Mouse (Mus musculus): ENCODE measurements at regions not wholly inside any gene's neighbourhood (a gene's known extent, or its start where the extent isn't known, plus 50 kb on each side); places are given as distances from the start of the nearest gene placed in this dataset.

GRCm38 (mm10) chr2:48629106-48630050 lies 184.5 kb upstream of the Acvr2a start:
- no peaks in the 10 kb centered on the region for H3K4me1 ChIP-seq (replicated peaks)
- no peak overlapping the region for H3K9ac ChIP-seq (replicated peaks)
- ATAC-seq (ENCODE audit: insufficient number of reproducible peaks, insufficient read depth, low FRiP score, low TSS enrichment, low read depth): no peak
- no peaks in the 10 kb centered on the region for H3K9me3 ChIP-seq
- WGBS: 72% methylated on average over 9 of the region's 9 CpGs
- H3K27me3 ChIP-seq: no peaks in the 10 kb centered on the region
- no peaks in the 10 kb centered on the region for H3K36me3 ChIP-seq
- H3K4me3 ChIP-seq (replicated peaks): no peak overlapping the region
- H3K4me2 ChIP-seq: no peak overlapping the region
- H3K27ac ChIP-seq: no peak overlapping the region

DNA sequence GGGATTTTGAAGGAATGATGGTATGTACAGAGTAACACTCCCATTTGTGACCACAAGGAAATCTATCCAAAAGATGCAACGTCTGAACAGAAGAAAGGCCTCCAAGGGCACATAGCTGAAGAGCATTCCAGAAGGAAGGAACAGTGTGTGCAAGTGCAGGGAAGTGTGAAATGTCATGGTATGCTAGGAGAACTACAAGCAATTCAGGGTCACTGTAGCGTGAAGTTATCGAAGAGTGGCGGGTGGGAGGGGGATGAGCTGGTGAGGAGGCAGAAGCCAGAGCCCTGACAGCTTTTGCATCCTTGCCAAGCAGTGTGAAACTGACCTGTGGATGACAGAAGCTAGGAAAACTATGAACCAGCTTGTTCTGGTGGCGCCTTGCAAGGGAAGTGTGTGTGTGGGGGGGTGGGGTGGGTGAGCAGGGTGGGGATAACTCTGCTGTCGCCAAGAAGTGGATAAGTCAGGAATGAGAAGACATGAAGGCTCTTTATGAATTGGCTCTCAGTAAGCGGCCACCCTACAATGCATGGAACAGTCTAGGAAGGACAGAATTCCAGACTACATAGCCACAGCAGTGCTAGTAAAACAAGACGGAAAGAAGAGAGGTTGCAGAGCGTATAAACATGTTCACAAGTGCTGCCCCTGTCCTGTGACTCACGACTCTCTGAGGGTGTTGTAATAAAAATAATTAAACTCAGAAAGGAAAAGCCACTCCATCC lies 179.3 kb upstream of the Acvr2a start:
- 0 out of 2 replicates have a peak, but pooled peaks have one; percentile 10 for ATAC-seq (ENCODE audit: insufficient number of reproducible peaks, insufficient read depth, low FRiP score, low TSS enrichment, low read depth)

GRCm38 (mm10) chr2:48636108-48636507 lies 177.8 kb upstream of the Acvr2a start:
- no peak for ATAC-seq (ENCODE audit: insufficient number of reproducible peaks, insufficient read depth, low FRiP score, low TSS enrichment, low read depth)
- 16% methylated on average over 2 of the region's 2 CpGs for WGBS
- no peak overlapping the region for H3K27ac ChIP-seq
- no peak overlapping the region for H3K4me3 ChIP-seq (replicated peaks)
- no peak overlapping the region for H3K4me2 ChIP-seq
- no peaks in the 10 kb centered on the region for H3K9me3 ChIP-seq
- no peaks in the 10 kb centered on the region for H3K36me3 ChIP-seq
- peaks cover 4% of the 10 kb centered on the region; the same call in 1 of the 2 replicates for H3K4me1 ChIP-seq (replicated peaks)
- no peaks in the 10 kb centered on the region for H3K27me3 ChIP-seq
- no peak overlapping the region for H3K9ac ChIP-seq (replicated peaks)

More for the DNA sequence above, 179.3 kb upstream of the Acvr2a start:
- Histone ChIP-seq H3K4me1 (replicated peaks) (peaks cover 4% of the 10 kb centered on the region; the same call in 1 of the 2 replicates), H3K4me2 (no peak overlapping the region), H3K9me3 (no peaks in the 10 kb centered on the region), H3K27me3 (no peaks in the 10 kb centered on the region), H3K4me3 (replicated peaks) (no peak overlapping the region), H3K9ac (replicated peaks) (no peak overlapping the region), H3K36me3 (no peaks in the 10 kb centered on the region), H3K27ac (no peak overlapping the region)
- 72% methylated on average over 10 of the region's 10 CpGs for WGBS

- WGBS: 84% methylated on average over 3 of the region's 3 CpGs
- no peaks in the 10 kb centered on the region for H3K27me3 ChIP-seq
These were observed 169.8 kb upstream of the Acvr2a start for GRCm38 (mm10) chr2:48644114-48644513.

GRCm38 (mm10) chr2:48650281-48650680 lies 163.6 kb upstream of the Acvr2a start:
- Histone ChIP-seq H3K9ac (replicated peaks) (no peak overlapping the region), H3K27ac (no peak overlapping the region), H3K4me3 (replicated peaks) (no peak overlapping the region), H3K9me3 (no peaks in the 10 kb centered on the region), H3K27me3 (no peaks in the 10 kb centered on the region), H3K36me3 (no peaks in the 10 kb centered on the region), H3K4me1 (replicated peaks) (no peaks in the 10 kb centered on the region), H3K4me2 (no peak overlapping the region)
- ATAC-seq (ENCODE audit: insufficient number of reproducible peaks, insufficient read depth, low FRiP score, low TSS enrichment, low read depth): no peak
- 47% methylated on average over 2 of the region's 2 CpGs for WGBS

More at GRCm38 (mm10) chr2:48644114-48644513, 169.8 kb upstream of the Acvr2a start:
- Histone ChIP-seq H3K4me1 (replicated peaks) (no peaks in the 10 kb centered on the region), H3K9me3 (no peaks in the 10 kb centered on the region), H3K9ac (replicated peaks) (no peak overlapping the region), H3K4me2 (no peak overlapping the region), H3K4me3 (replicated peaks) (no peak overlapping the region), H3K27ac (no peak overlapping the region), H3K36me3 (no peaks in the 10 kb centered on the region)
- no peak for ATAC-seq (ENCODE audit: insufficient number of reproducible peaks, insufficient read depth, low FRiP score, low TSS enrichment, low read depth)

- Histone ChIP-seq H3K4me3 (replicated peaks) (no peak overlapping the region), H3K4me2 (no peak overlapping the region), H3K4me1 (replicated peaks) (peaks cover 4% of the 10 kb centered on the region), H3K9ac (replicated peaks) (no peak overlapping the region), H3K27me3 (no peaks in the 10 kb centered on the region), H3K36me3 (no peaks in the 10 kb centered on the region), H3K9me3 (no peaks in the 10 kb centered on the region), H3K27ac (0 out of 2 replicates have a peak overlapping the region, but pooled peaks have one; percentile 18)
- WGBS: 15% methylated on average over 1 of the region's 1 CpGs
- no peak for ATAC-seq (ENCODE audit: insufficient number of reproducible peaks, insufficient read depth, low FRiP score, low TSS enrichment, low read depth)
These were observed 152.7 kb upstream of the Acvr2a start for GRCm38 (mm10) chr2:48661222-48661621.

- Histone ChIP-seq H3K27ac (no peak overlapping the region), H3K9ac (replicated peaks) (no peak overlapping the region), H3K9me3 (no peaks in the 10 kb centered on the region), H3K36me3 (no peaks in the 10 kb centered on the region), H3K4me1 (replicated peaks) (peaks cover 4% of the 10 kb centered on the region), H3K27me3 (no peaks in the 10 kb centered on the region), H3K4me3 (replicated peaks) (no peak overlapping the region), H3K4me2 (no peak overlapping the region)
- no peak for ATAC-seq (ENCODE audit: insufficient number of reproducible peaks, insufficient read depth, low FRiP score, low TSS enrichment, low read depth)
- 71% methylated on average over 2 of the region's 2 CpGs for WGBS
These were observed 148.8 kb upstream of the Acvr2a start for GRCm38 (mm10) chr2:48665103-48665502.

- Histone ChIP-seq H3K4me3 (replicated peaks) (no peak overlapping the region), H3K9me3 (no peaks in the 10 kb centered on the region), H3K4me1 (replicated peaks) (no peaks in the 10 kb centered on the region), H3K27me3 (no peaks in the 10 kb centered on the region), H3K4me2 (no peak overlapping the region), H3K36me3 (no peaks in the 10 kb centered on the region), H3K9ac (replicated peaks) (no peak overlapping the region), H3K27ac (no peak overlapping the region)
- whole genome bisulfite sequencing: 77% methylated on average over 1 of the region's 1 CpGs
- ATAC-seq (ENCODE audit: insufficient number of reproducible peaks, insufficient read depth, low FRiP score, low TSS enrichment, low read depth): no peak
These were observed 124.8 kb upstream of the Acvr2a start for GRCm38 (mm10) chr2:48689098-48689497.

DNA sequence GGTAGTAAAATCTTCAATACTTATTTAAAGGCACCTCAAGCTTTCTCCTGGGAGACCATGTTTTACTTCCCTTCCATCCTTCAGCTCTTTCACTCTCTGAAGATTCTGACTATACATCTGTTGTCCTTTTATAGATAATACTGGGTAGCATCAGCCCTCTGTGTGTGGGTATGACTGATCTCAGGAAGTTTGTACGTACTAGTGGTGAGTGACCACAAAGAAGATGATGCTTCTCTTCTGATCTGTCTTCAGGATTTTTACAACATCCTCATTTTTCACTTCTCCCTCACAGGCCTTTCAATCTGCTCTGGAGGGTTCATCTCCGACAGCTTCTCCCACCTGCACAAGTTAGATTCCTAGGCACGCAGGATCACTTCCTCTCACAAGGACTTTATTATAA lies 119.4 kb upstream of the Acvr2a start:
- Histone ChIP-seq H3K4me3 (replicated peaks) (no peak overlapping the region), H3K4me2 (no peak overlapping the region), H3K9me3 (no peaks in the 10 kb centered on the region), H3K27ac (no peak overlapping the region), H3K4me1 (replicated peaks) (no peaks in the 10 kb centered on the region), H3K27me3 (no peaks in the 10 kb centered on the region), H3K9ac (replicated peaks) (no peak overlapping the region), H3K36me3 (no peaks in the 10 kb centered on the region)
- no peak for ATAC-seq (ENCODE audit: insufficient number of reproducible peaks, insufficient read depth, low FRiP score, low TSS enrichment, low read depth)
- 89% methylated on average over 3 of the region's 3 CpGs for WGBS

GRCm38 (mm10) chr2:48700886-48701285 lies 113.0 kb upstream of the Acvr2a start:
- H3K9me3 ChIP-seq: no peaks in the 10 kb centered on the region
- 63% methylated on average over 2 of the region's 2 CpGs for WGBS
- no peak overlapping the region for H3K27ac ChIP-seq
- ATAC-seq (ENCODE audit: insufficient number of reproducible peaks, insufficient read depth, low FRiP score, low TSS enrichment, low read depth): no peak
- no peaks in the 10 kb centered on the region for H3K36me3 ChIP-seq
- no peak overlapping the region for H3K4me2 ChIP-seq
- H3K4me1 ChIP-seq (replicated peaks): no peaks in the 10 kb centered on the region; the same call in 1 of the 2 replicates
- H3K4me3 ChIP-seq (replicated peaks): no peak overlapping the region
- no peaks in the 10 kb centered on the region for H3K27me3 ChIP-seq
- H3K9ac ChIP-seq (replicated peaks): no peak overlapping the region

GRCm38 (mm10) chr2:48705103-48705804 lies 108.7 kb upstream of the Acvr2a start:
- H3K4me1 ChIP-seq (replicated peaks): no peaks in the 10 kb centered on the region; the same call in 1 of the 2 replicates
- no peaks in the 10 kb centered on the region for H3K9me3 ChIP-seq
- H3K4me3 ChIP-seq (replicated peaks): no peak overlapping the region
- no peaks in the 10 kb centered on the region for H3K27me3 ChIP-seq
- no peaks in the 10 kb centered on the region for H3K36me3 ChIP-seq
- no peak overlapping the region for H3K9ac ChIP-seq (replicated peaks)
- ATAC-seq (ENCODE audit: insufficient number of reproducible peaks, insufficient read depth, low FRiP score, low TSS enrichment, low read depth): peak; percentile 26; the same call in 1 of the 2 replicates
- H3K4me2 ChIP-seq: no peak overlapping the region
- 64% methylated on average over 12 of the region's 12 CpGs for WGBS
- H3K27ac ChIP-seq: no peak overlapping the region

All from limb, embryonic 12.5 days (tissue).